Mouse (Mus musculus) adrenal gland, adult 8-10 months (tissue): ENCODE data around the gene Gm10024. TPM values are rescaled to one million over a fixed set of nuclear protein-coding genes. Genes with fewer than 3 reads are reported as not detected.
"Not testable (repeated sequence)": the region's sequence is repeated elsewhere in the genome, so short reads cannot be mapped to it uniquely, and the experiment has no call there.

ENCODE experiments used
- DNase-seq: peaks from one replicate; pipeline ENCODE4 v3.0.0; 2022
- total RNA-seq, 4 experiments: library from RNA; stranded (reverse); gene quantifications; 2 replicates each; pipeline ENCODE4 v1.2.4; 2022

Gene Gm10024
- total RNA-seq, 4 experiments from 2014 or later = not detected

GRCm38 (mm10) chr10:77735928-77736327, 24.7 kb downstream of the Gm10024 start:
- no peak for DNase-seq

DNA sequence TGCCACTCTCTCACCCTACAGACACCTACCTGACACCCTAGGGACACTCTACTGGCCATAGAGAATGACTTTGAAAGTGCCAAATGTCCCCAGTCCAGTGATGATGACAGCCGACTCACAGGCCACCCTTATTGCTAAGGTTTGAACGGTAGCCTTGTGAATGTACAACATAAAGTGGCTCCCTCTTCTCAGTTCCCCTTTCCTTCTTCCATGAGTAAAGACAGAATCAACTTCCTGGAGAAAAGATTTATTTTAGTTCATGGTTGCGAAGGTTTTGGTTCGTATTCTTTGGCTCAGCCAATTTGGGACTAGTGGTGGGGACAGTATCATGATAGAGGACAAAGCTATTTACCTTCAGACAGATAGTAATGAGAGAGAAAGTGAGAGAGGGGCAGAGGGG, 27.7 kb downstream of the Gm10024 start:
- DNase-seq = no peak

DNA sequence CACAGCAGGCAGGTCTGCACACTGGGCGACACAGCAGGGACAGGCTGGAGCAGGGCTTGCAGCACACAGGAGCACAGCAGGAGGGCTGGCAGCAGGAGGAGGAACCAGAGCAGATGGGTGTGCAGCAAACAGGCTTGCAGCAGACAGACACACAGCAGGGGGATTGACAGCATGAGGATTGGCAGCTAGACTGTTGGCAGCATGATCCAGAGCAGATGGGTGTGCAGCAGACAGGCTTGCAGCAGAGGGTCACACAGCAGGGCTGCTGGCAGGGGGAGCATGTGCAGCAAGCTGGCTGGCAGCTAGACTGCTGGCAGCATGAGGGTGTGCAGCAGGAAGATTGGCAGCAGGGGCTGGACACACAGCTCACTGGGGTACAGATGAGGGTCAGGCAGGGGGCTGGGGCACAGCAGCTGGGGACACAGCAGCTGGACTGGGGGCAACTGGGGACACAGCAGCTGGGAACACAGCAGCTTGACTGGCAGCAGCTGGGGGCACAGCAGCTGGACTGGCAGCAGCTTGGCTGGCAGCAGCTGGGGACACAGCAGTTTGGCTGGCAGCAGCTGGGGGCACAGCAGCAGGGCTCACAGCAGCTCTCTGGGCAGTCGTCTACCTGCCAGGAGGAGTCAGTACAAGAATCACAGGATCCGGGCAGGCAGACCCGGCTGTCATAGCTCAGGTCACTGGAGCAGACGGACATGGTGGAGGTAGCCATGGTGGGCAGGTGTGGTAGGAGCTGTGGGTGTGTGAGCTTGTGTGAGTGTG, 30.8 kb downstream of the Gm10024 start, which contains the start of gene Gm18596:
Gene Gm18596, minus strand, starts transcription at position 715 of the 765 bp plus-strand sequence.
- not testable (repeated sequence) for DNase-seq

GRCm38 (mm10) chr10:77750686-77751085, 39.4 kb downstream of the Gm10024 start:
- not testable (repeated sequence) for DNase-seq

DNA sequence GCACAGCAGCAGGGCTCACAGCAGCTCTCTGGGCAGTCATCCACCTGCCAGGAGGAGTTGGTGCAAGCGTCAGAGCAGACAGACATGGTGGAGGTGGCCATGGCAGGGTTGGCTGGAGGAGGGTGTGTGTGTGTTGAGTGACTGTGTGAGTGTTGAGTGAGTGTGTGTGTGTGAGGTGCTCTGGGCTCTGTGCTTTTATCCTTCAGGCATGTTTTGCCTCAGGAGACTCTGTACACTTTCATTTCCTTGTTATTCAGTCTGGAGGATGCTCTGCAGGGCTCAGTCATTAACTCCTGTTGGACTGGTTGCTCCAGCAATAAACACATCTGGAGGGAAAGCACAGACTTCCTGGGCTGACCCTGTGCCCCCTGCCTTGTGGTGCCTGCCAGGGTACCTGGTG, 40.0 kb downstream of the Gm10024 start, which contains the start of gene Gm9736:
Gene Gm9736, minus strand, starts transcription at position 101 of the 400 bp plus-strand sequence.
- DNase-seq = not testable (repeated sequence)

GRCm38 (mm10) chr10:77752312-77752711, 41.1 kb downstream of the Gm10024 start:
- not testable (repeated sequence) for DNase-seq

DNA sequence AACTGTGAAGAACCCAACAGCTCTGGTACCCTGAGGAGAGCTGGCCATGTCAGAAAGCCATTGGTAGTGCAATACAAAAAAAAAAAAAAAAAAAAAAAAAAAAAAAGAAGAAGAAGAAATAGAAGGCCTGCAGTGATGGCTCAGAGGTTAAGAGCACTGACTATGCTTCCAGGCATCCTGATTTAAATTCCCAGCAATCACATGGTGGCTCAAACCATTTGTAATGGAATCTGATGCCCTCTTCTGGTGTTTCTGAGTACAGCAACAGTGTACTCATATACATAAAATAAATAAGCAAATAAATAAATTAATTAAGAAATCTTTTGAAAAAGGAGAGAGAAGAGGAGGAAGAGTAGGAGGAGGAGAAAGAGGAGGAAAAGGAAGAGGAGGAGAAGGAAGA, 42.2 kb downstream of the Gm10024 start:
- DNase-seq = no peak

DNA sequence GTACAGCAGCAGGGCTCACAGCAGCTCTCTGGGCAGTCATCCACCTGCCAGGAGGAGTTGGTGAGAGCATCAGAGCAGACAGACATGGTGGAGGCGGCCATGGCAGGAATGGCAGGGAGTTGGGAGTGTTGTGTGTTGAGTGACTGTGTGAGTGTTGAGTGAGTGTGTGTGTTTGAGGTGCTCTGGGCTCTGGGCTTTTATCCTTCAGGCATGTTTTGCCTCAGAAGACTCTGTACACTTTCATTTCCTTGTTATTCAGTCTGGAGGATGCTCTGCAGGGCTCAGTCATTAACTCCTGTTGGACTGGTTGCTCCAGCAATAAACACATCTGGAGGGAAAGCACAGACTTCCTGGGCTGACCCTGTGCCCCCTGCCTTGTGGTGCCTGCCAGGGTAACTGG, 48.3 kb downstream of the Gm10024 start, which contains the start of gene Gm3233:
Gene Gm3233, minus strand, starts transcription at position 101 of the 400 bp plus-strand sequence.
- DNase-seq = not testable (repeated sequence)

Other genes with a start within 250 kb of the Gm10024 start
- gene Fam207a, start 195.7 kb upstream of the Gm10024 start, total RNA-seq = 10 to 100 TPM; 20.4 to 28.8 (median 24.8) TPM
- gene Itgb2, start 181.2 kb upstream of the Gm10024 start, total RNA-seq = 10 to 100 TPM in 3 of 4 experiments, 1 to 10 TPM in 1; 8.6 to 16.8 (median 13.5) TPM
- gene Pttg1ip, start 129.7 kb upstream of the Gm10024 start, total RNA-seq = 100 to 1,000 TPM; 207 to 236 (median 225) TPM
- 100 to 1,000 TPM in 3 of 4 experiments, 10 to 100 TPM in 1; 98.9 to 125 (median 115) TPM for gene Sumo3, start 105.4 kb upstream of the Gm10024 start, total RNA-seq
- gene Gm49325, start 105.3 kb upstream of the Gm10024 start, total RNA-seq = 10 to 100 TPM; 15.2 to 24.8 (median 18.1) TPM
- gene Ube2g2, start 89.2 kb upstream of the Gm10024 start, total RNA-seq = 10 to 100 TPM; 46.0 to 63.0 (median 53.7) TPM
- 1 to 10 TPM in 1 of 4 experiments, under 1 TPM in 3; 0.15 to 1.4 (median 0.81) TPM for gene Tspear, start 24.9 kb upstream of the Gm10024 start, total RNA-seq
- gene Gm19402, start 20.7 kb upstream of the Gm10024 start, total RNA-seq = not detected
- gene Gm9508, start 14.2 kb upstream of the Gm10024 start, total RNA-seq = not detected
- not detected for gene Gm10272, start 4.8 kb upstream of the Gm10024 start, total RNA-seq
- not detected for gene Gm10142, start 4.3 kb downstream of the Gm10024 start, total RNA-seq
- gene Krtap12-1, start 9.1 kb downstream of the Gm10024 start, total RNA-seq = not detected
- gene Gm10100, start 15.0 kb downstream of the Gm10024 start, total RNA-seq = not detected
- gene Gm18596, start 31.2 kb downstream of the Gm10024 start, total RNA-seq = not detected
- gene Gm9736, start 39.9 kb downstream of the Gm10024 start, total RNA-seq = not detected
- gene Gm3233, start 48.2 kb downstream of the Gm10024 start, total RNA-seq = not detected
- not detected for gene Gm3238, start 59.9 kb downstream of the Gm10024 start, total RNA-seq
- gene Gm7138, start 65.5 kb downstream of the Gm10024 start, total RNA-seq = not detected
- gene Gm3250, start 71.1 kb downstream of the Gm10024 start, total RNA-seq = not detected
- gene Gm7137, start 76.7 kb downstream of the Gm10024 start, total RNA-seq = not detected
- gene Gm9639, start 83.6 kb downstream of the Gm10024 start, total RNA-seq = not detected
- not detected for gene Gm19668, start 87.7 kb downstream of the Gm10024 start, total RNA-seq
- not detected for gene Gm9507, start 100.4 kb downstream of the Gm10024 start, total RNA-seq
- gene Gm2696, start 103.2 kb downstream of the Gm10024 start, total RNA-seq = not detected
- gene Krtap10-4, start 115.6 kb downstream of the Gm10024 start, total RNA-seq = not detected
- not detected for gene Krtap10-10, start 124.5 kb downstream of the Gm10024 start, total RNA-seq
- not detected for gene Gm36176, start 135.3 kb downstream of the Gm10024 start, total RNA-seq
- not detected for gene Gm10318, start 141.4 kb downstream of the Gm10024 start, total RNA-seq
- gene Gm3285, start 150.5 kb downstream of the Gm10024 start, total RNA-seq = not detected
- 10 to 100 TPM in 1 of 4 experiments, 1 to 10 TPM in 3; 5.5 to 10.8 (median 7.3) TPM for gene Lrrc3, start 191.1 kb downstream of the Gm10024 start, total RNA-seq